ENCODE assay signal across 23 mouse cellular contexts in genomic region chr19:20549409-20549808, GRCm38 (mm10). TPM values are rescaled to one million over a fixed set of nuclear protein-coding genes. Genes with fewer than 3 reads are reported as not detected.
DNase-seq lines count a peak whose midpoint lies in the region; ATAC-seq and TF ChIP-seq lines count a peak whose summit lies in the region.
"Had no signal": no experiment of that assay in that cellular context is flagged by ENCODE, and none has a peak within 500 bp of the region (broad histone marks: within the 10 kb centered on the region; RNA-seq: fewer than 3 reads in every experiment).

No protein-coding gene starts in this region.

- TF ChIP-seq EP300 in heart, adult 2 months (IDR thresholded peaks at IDR 0.05; ENCODE audit: insufficient read depth, low read depth, low read length): no peak

- no peaks in the 10 kb centered on the region for H3K79me2 ChIP-seq in heart, adult 2 months (replicated peaks; ENCODE audit: control insufficient read depth, insufficient read depth, low read length)

- no peak overlapping the region for H3K9ac ChIP-seq in heart, adult 2 months (ENCODE audit: low read depth, low read length)
- H3K9ac ChIP-seq: embryonic facial prominence, embryonic 15.5 days; hindbrain, embryonic 12.5 days had no signal

- no peak for ATAC-seq in activated CD4-positive, CD25-positive, alpha-beta regulatory T cell, adult 4 months
- ATAC-seq: forebrain, embryonic 14.5 days; hindbrain, postnatal 0 days had no signal

- TF ChIP-seq CTCF in heart, adult 2 months (IDR thresholded peaks at IDR 0.05): no peak
- no peak for TF ChIP-seq CTCF in cortical plate, adult 2 months (IDR thresholded peaks at IDR 0.05; ENCODE audit: extremely low read depth, insufficient read depth, low read length)

- intact Hi-C loops in heart, adult 2 months (cut with DNase I): no loop called here

- DNase-seq in gastrocnemius, adult 18-20 months (ENCODE audit: low spot score): peak; percentile 69
- no peak for DNase-seq in gastrocnemius, postnatal 10 days
- peak; percentile 50 for DNase-seq in heart, adult 11 months
- no peak for DNase-seq in heart, adult 2 months
- DNase-seq in brain, adult 2 months (ENCODE audit: low read depth, low spot score): peak; percentile 68
- DNase-seq: adrenal gland, adult 8-10 months; adrenal gland, postnatal 36 days; cerebellum, adult 11 months; cerebellum, adult 8-10 months; cerebellum, postnatal 14 days; heart, postnatal 10 days; heart, postnatal 4 days; kidney, adult 11 months; kidney, adult 9 months had no signal

- no peaks in the 10 kb centered on the region for H3K4me1 ChIP-seq in heart, adult 2 months (ENCODE audit: control insufficient read depth, insufficient read depth, low read length)
- H3K4me1 ChIP-seq in cortical plate, adult 2 months (ENCODE audit: control insufficient read depth, insufficient read depth, low read length): peaks cover 2% of the 10 kb centered on the region; the same call in 1 of the 2 replicates
- H3K4me1 ChIP-seq: embryonic facial prominence, embryonic 15.5 days; forebrain, embryonic 10.5 days; heart, embryonic 10.5 days; hindbrain, embryonic 12.5 days had no signal

- H3K27me3 ChIP-seq in heart, adult 2 months (ENCODE audit: control insufficient read depth, insufficient read depth, low read length): no peaks in the 10 kb centered on the region
- H3K27me3 ChIP-seq: embryonic facial prominence, embryonic 15.5 days; hindbrain, embryonic 12.5 days had no signal

- no peak overlapping the region for H3K27ac ChIP-seq in heart, adult 2 months
- peak overlapping the region; percentile 35 for H3K27ac ChIP-seq in cortical plate, adult 2 months (ENCODE audit: insufficient read depth, low read length)
- H3K27ac ChIP-seq: embryonic facial prominence, embryonic 15.5 days; forebrain, embryonic 10.5 days; heart, embryonic 10.5 days; hindbrain, embryonic 12.5 days; hindbrain, postnatal 0 days had no signal

- no peaks in the 10 kb centered on the region for H3K36me3 ChIP-seq in heart, adult 2 months (ENCODE audit: control insufficient read depth, insufficient read depth, low read length)
- H3K36me3 ChIP-seq: embryonic facial prominence, embryonic 15.5 days; forebrain, embryonic 10.5 days; heart, embryonic 10.5 days; hindbrain, embryonic 12.5 days had no signal

- WGBS in heart, adult 2 months: 79% methylated on average over 1 of the region's 1 CpGs

- TF ChIP-seq POLR2A in heart, adult 2 months (IDR thresholded peaks at IDR 0.05; ENCODE audit: insufficient read depth, low read depth, low read length): no peak
- no peak for TF ChIP-seq POLR2A in cortical plate, adult 2 months (IDR thresholded peaks at IDR 0.05; ENCODE audit: extremely low read depth, insufficient read depth, low read length)

- no peak overlapping the region for H3K4me3 ChIP-seq in heart, adult 2 months
- no peak overlapping the region for H3K4me3 ChIP-seq in cortical plate, adult 2 months (ENCODE audit: insufficient read depth, low read length)
- H3K4me3 ChIP-seq: embryonic facial prominence, embryonic 15.5 days; erythroblast, embryonic 14.5 days; forebrain, embryonic 10.5 days; heart, embryonic 10.5 days; hindbrain, embryonic 12.5 days had no signal

RNA-seq across cellular contexts. Expression of gene Aldh1a1, which starts 56.9 kb away (rescaled TPM):
- total RNA-seq in gastrocnemius, adult 18-20 months (2021): 100 to 1,000 TPM; 164 to 219 TPM
- 10 to 100 TPM; 15.6 to 17.9 TPM for total RNA-seq in gastrocnemius, postnatal 10 days (2021)
- total RNA-seq in heart, adult 2 months (2021): 10 to 100 TPM; 23.3 to 25.8 TPM
- polyA plus RNA-seq in heart, adult 2 months (2012; rRNA removed): 18.4 and 24.1 TPM in 2 replicates
- polyA plus RNA-seq in cortical plate, adult 2 months (2012; rRNA removed): 78.3 and 85.1 TPM in 2 replicates
- under 1 TPM in 1 of 2 experiments, not detected in 1; 0.44 TPM for polyA plus RNA-seq in activated CD4-positive, CD25-positive, alpha-beta regulatory T cell, adult 4 months (2017; shearing (Covaris generic))
- polyA plus RNA-seq: erythroblast, embryonic 14.5 days had no signal

Comparison
In these comparisons a context has a peak if more than half of its experiments do, and no peak if none do; other contexts are left out.
1. DNase-seq: peak in gastrocnemius, adult 18-20 months (single experiment), heart, adult 11 months (single experiment) and brain, adult 2 months (single experiment); none in gastrocnemius, postnatal 10 days (single experiment) and heart, adult 2 months (0 of 2).
2. RNA of gene Aldh1a1, which starts 56.9 kb away (total RNA-seq): 164 to 219 TPM in gastrocnemius, adult 18-20 months; 23.3 to 25.8 TPM in heart, adult 2 months and 15.6 to 17.9 TPM in gastrocnemius, postnatal 10 days; every median in the first group is over 4 times any median in the second.